Mouse (Mus musculus) cerebellum, adult 2 months (tissue): Measurements from ENCODE around the gene Prrx2. TPM values are rescaled to one million over a fixed set of nuclear protein-coding genes. Genes with fewer than 3 reads are reported as not detected.

Experiments
- DNase-seq, 2 experiments: peaks; one replicate each; pipeline ENCODE4 v3.0.0; 2021
- H3K27ac ChIP-seq: fragments of 200-500 bp; 2 replicates; pipeline ENCODE4 v1.5.1; 2012; ENCODE audit warnings: low read length, control low read depth, inconsistent platforms; ENCODE audit not compliant: insufficient read depth
- H3K27me3 ChIP-seq: fragments of 200-500 bp; 2 replicates; pipeline ENCODE4 v1.6.1; 2012; ENCODE audit warnings: inconsistent platforms, mild to moderate bottlenecking, low read length, moderate library complexity; ENCODE audit not compliant: control insufficient read depth, insufficient read depth
- H3K4me1 ChIP-seq: fragments of 200-500 bp; 2 replicates; pipeline ENCODE4 v1.6.1; 2011; ENCODE audit warnings: low read length; ENCODE audit not compliant: control insufficient read depth, insufficient read depth
- H3K4me3 ChIP-seq: fragments of 200-500 bp; replicated peaks from 2 replicates; pipeline ENCODE3; 2011; ENCODE audit warnings: mild to moderate bottlenecking, low read depth, low read length, control low read depth; ENCODE audit not compliant: insufficient read depth
- CTCF ChIP-seq: fragments of 200-500 bp; IDR thresholded peaks from 2 replicates; pipeline ENCODE4 v1.5.1; 2011; ENCODE audit warnings: low read depth, mild to moderate bottlenecking, control low read depth, low read length, moderate library complexity, borderline replicate concordance; ENCODE audit not compliant: insufficient read depth
- POLR2A ChIP-seq: fragments of 200-500 bp; IDR thresholded peaks from 2 replicates; pipeline ENCODE4 v1.6.1; 2011; ENCODE audit warnings: low read length, control low read depth, borderline replicate concordance; ENCODE audit not compliant: insufficient read depth
- WGBS: fragments of 180-500 bp; shearing (Covaris S2); methylation state at CpG from one replicate; pipeline ENCODE4 v1.1.7; 2018; 5-methylcytosine and 5-hydroxymethylcytosine counted together
- polyA plus RNA-seq: library from polyadenylated mRNA; depleted of rRNA; stranded (reverse); fragments of >200 nt; gene quantifications from 2 replicates; pipeline ENCODE4 v1.2.3, GENCODE M21; 2012

The Prrx2 gene
- polyA plus RNA-seq, 1 experiment, result 1.7 TPM

- Histone ChIP-seq H3K27me3 (no peaks in the 10 kb centered on the region), H3K27ac (no peak overlapping the region), H3K4me3 (no peak overlapping the region), H3K4me1 (peaks cover 3% of the 10 kb centered on the region; the same call in 1 of the 2 replicates)
- DNase-seq, result no peak
- 71% methylated on average over 6 of the region's 6 CpGs for WGBS
- no peak for TF ChIP-seq CTCF
- no peak for TF ChIP-seq POLR2A
Observed at GRCm38 (mm10) chr2:30918126-30918525, 83.4 kb downstream of the Prrx2 start.

GRCm38 (mm10) chr2:30918780-30919329 lies 84.1 kb downstream of the Prrx2 start:
- Histone ChIP-seq H3K4me3 (no peak overlapping the region), H3K4me1 (peaks cover 4% of the 10 kb centered on the region), H3K27ac (no peak overlapping the region), H3K27me3 (no peaks in the 10 kb centered on the region)
- WGBS, result 77% methylated on average over 8 of the region's 8 CpGs
- TF ChIP-seq CTCF, result no peak
- no peak for TF ChIP-seq POLR2A
- DNase-seq, result no peak

GRCm38 (mm10) chr2:30920216-30920615 lies 85.4 kb downstream of the Prrx2 start:
- no peaks in the 10 kb centered on the region for H3K27me3 ChIP-seq
- WGBS, result 43% methylated on average over 7 of the region's 7 CpGs
- DNase-seq, result no peak
- no peak overlapping the region for H3K4me3 ChIP-seq
- no peak overlapping the region for H3K27ac ChIP-seq
- no peak for TF ChIP-seq POLR2A
- no peak for TF ChIP-seq CTCF
- peaks cover 8% of the 10 kb centered on the region for H3K4me1 ChIP-seq

GRCm38 (mm10) chr2:30923099-30923498 lies 88.3 kb downstream of the Prrx2 start:
- peaks cover 5% of the 10 kb centered on the region for H3K4me1 ChIP-seq
- TF ChIP-seq CTCF (no peak), POLR2A (no peak)
- DNase-seq, result no peak
- no peak overlapping the region for H3K27ac ChIP-seq
- no peaks in the 10 kb centered on the region for H3K27me3 ChIP-seq
- WGBS, result 75% methylated on average over 3 of the region's 3 CpGs
- no peak overlapping the region for H3K4me3 ChIP-seq

GRCm38 (mm10) chr2:30925181-30925580 lies 90.4 kb downstream of the Prrx2 start:
- 80% methylated on average over 4 of the region's 4 CpGs for WGBS
- no peak for DNase-seq
- Histone ChIP-seq H3K4me3 (no peak overlapping the region), H3K27ac (no peak overlapping the region), H3K4me1 (peaks cover 9% of the 10 kb centered on the region), H3K27me3 (no peaks in the 10 kb centered on the region)
- TF ChIP-seq POLR2A, result no peak
- no peak for TF ChIP-seq CTCF

GRCm38 (mm10) chr2:30926381-30926780 lies 91.6 kb downstream of the Prrx2 start:
- Histone ChIP-seq H3K4me1 (peaks cover 9% of the 10 kb centered on the region), H3K4me3 (no peak overlapping the region), H3K27ac (peak overlapping the region; percentile 25; the same call in 1 of the 2 replicates), H3K27me3 (no peaks in the 10 kb centered on the region)
- 78% methylated on average over 4 of the region's 4 CpGs for WGBS
- no peak for TF ChIP-seq CTCF
- TF ChIP-seq POLR2A, result no peak
- no peak for DNase-seq

GRCm38 (mm10) chr2:30927151-30927781 lies 92.5 kb downstream of the Prrx2 start:
- Histone ChIP-seq H3K27ac (no peak overlapping the region), H3K27me3 (no peaks in the 10 kb centered on the region), H3K4me1 (peaks cover 9% of the 10 kb centered on the region), H3K4me3 (no peak overlapping the region)
- 55% methylated on average over 9 of the region's 9 CpGs for WGBS
- TF ChIP-seq CTCF (no peak), POLR2A (no peak)
- DNase-seq, result peak in 1 of 2 experiments; percentile 28
